Mouse (Mus musculus) thymus, adult 2 months (tissue): Measurements from ENCODE around the gene Mapk8ip1. TPM values are rescaled to one million over a fixed set of nuclear protein-coding genes. Genes with fewer than 3 reads are reported as not detected.

Source experiments
- DNase-seq: peaks from one replicate; pipeline ENCODE4 v3.0.0; 2021
- H3K27ac ChIP-seq: fragments of 200-500 bp; 2 replicates; pipeline ENCODE4 v1.5.1; 2012; ENCODE audit warnings: low read length, control low read depth; ENCODE audit not compliant: control insufficient read depth, insufficient read depth
- H3K27me3 ChIP-seq: fragments of 200-500 bp; 2 replicates; pipeline ENCODE4 v1.6.1; 2012; ENCODE audit warnings: mild to moderate bottlenecking, low read length, moderate library complexity, mixed read lengths; ENCODE audit not compliant: control insufficient read depth, insufficient read depth
- H3K36me3 ChIP-seq: fragments of 200-500 bp; 2 replicates; pipeline ENCODE4 v1.6.1; 2012; ENCODE audit warnings: mild to moderate bottlenecking, low read length, moderate library complexity; ENCODE audit not compliant: control insufficient read depth, insufficient read depth
- H3K4me1 ChIP-seq: fragments of 200-500 bp; replicated peaks from 2 replicates; pipeline ENCODE4 v1.6.1; 2012; ENCODE audit warnings: low read length; ENCODE audit not compliant: control insufficient read depth, insufficient read depth
- H3K4me3 ChIP-seq: fragments of 200-500 bp; 2 replicates; pipeline ENCODE4 v1.5.1; 2012; ENCODE audit warnings: mild to moderate bottlenecking, low read length, control low read depth, moderate library complexity; ENCODE audit not compliant: control insufficient read depth, insufficient read depth
- CTCF ChIP-seq: fragments of 200-500 bp; IDR thresholded peaks from 2 replicates; pipeline ENCODE4 v1.5.1; 2012; ENCODE audit warnings: mild to moderate bottlenecking, control low read depth, low read length, moderate library complexity, borderline replicate concordance; ENCODE audit not compliant: control insufficient read depth, poor library complexity, insufficient read depth; ENCODE audit errors: extremely low read depth
- POLR2A ChIP-seq: fragments of 200-500 bp; IDR thresholded peaks from 2 replicates; pipeline ENCODE4 v1.6.1; 2012; ENCODE audit warnings: mild to moderate bottlenecking, low read length, control low read depth, moderate library complexity; ENCODE audit not compliant: control insufficient read depth, poor library complexity, insufficient read depth; ENCODE audit errors: extremely low read depth
- WGBS: fragments of 180-500 bp; shearing (Covaris S2); methylation state at CpG from one replicate; pipeline ENCODE4 v1.1.7; 2018; 5-methylcytosine and 5-hydroxymethylcytosine counted together
- polyA plus RNA-seq: library from polyadenylated mRNA; depleted of rRNA; stranded (reverse); fragments of >200 nt; gene quantifications from 2 replicates; pipeline ENCODE4 v1.2.3, GENCODE M21; 2012; rRNA removed

Mapk8ip1 gene
- 10.6 and 11.4 TPM in 2 replicates for polyA plus RNA-seq

DNA sequence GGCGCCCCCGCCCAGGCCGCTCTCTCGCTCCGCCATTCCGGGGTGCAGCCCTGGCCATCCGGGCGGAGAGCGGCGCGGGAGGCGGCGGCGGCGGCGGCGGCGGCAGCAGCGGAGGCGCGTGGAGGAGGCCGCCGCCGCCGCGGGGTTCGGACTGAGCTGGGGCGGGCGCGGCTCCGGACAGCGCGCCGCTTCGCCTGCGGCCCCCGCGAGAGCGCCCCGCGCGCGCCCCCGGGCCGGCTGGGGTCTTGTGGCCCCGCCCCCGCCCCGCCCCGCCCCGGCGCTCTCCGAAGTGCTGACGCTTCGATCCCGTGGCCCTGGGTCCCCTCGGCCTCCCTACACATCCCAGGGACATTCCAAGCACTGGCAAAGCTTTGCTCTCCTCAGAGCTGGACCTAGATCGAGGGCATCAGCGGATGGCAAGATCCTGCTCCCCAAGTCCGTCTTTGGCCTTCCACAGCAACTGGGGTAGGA, at the start of gene Mapk8ip1:
Mapk8ip1 (minus strand) TSS at position 173 of the 471 bp plus-strand sequence.
- WGBS, result 19% methylated on average over 59 of the region's 59 CpGs
- no peak within 1 kb of the TSS for H3K4me3 ChIP-seq
- H3K27ac ChIP-seq, result no peak within 1 kb of the TSS
- no peak for TF ChIP-seq CTCF
- TF ChIP-seq POLR2A, result no peak
- H3K27me3 ChIP-seq, result peaks cover 5% of the 10 kb centered on the region
- DNase-seq, result no peak
- peaks cover 5% of the 10 kb centered on the region; the same call in 1 of the 2 replicates for H3K4me1 ChIP-seq
- no peaks in the 10 kb centered on the region for H3K36me3 ChIP-seq

- H3K4me3 ChIP-seq, result no peak overlapping the region
- DNase-seq, result no peak
- H3K36me3 ChIP-seq, result no peaks in the 10 kb centered on the region
- peaks cover 17% of the 10 kb centered on the region for H3K4me1 ChIP-seq
- TF ChIP-seq CTCF (no peak), POLR2A (no peak)
- no peaks in the 10 kb centered on the region for H3K27me3 ChIP-seq
- no peak overlapping the region for H3K27ac ChIP-seq
- 89% methylated on average over 7 of the region's 7 CpGs for WGBS
These were observed 46.2 kb upstream of the Mapk8ip1 start for GRCm38 (mm10) chr2:92447121-92447740.

- TF ChIP-seq CTCF (no peak), POLR2A (no peak)
- no peaks in the 10 kb centered on the region for H3K27me3 ChIP-seq
- H3K4me1 ChIP-seq, result peaks cover 22% of the 10 kb centered on the region
- WGBS, result 85% methylated on average over 8 of the region's 8 CpGs
- no peak overlapping the region for H3K4me3 ChIP-seq
- H3K27ac ChIP-seq, result no peak overlapping the region
- DNase-seq, result no peak
- H3K36me3 ChIP-seq, result no peaks in the 10 kb centered on the region
These were observed 45.6 kb upstream of the Mapk8ip1 start for GRCm38 (mm10) chr2:92446656-92447055.

DNA sequence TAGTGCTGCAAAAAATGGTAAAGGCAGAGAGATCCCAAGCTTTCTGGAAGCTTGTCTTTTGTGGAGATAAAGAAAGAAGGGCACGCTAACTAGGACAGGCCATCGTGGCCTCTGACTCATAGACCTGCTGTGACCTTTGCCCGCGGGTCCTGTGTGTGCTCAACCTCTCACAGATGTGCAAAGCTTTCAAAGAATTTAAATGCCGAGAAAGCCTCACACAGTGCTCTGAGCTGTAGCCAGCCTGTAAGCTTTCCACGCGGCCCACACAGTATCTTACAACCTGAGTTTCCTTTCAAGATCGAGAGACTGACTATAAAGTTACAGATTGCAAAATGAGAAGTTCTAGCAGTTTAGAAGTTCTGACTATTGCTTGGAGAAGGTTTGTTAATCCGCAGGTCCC, 44.8 kb upstream of the Mapk8ip1 start:
- 74% methylated on average over 9 of the region's 9 CpGs for WGBS
- H3K4me1 ChIP-seq, result peaks cover 22% of the 10 kb centered on the region
- no peaks in the 10 kb centered on the region for H3K27me3 ChIP-seq
- H3K27ac ChIP-seq, result no peak overlapping the region; the same call in 1 of the 2 replicates
- no peak overlapping the region for H3K4me3 ChIP-seq
- no peak for TF ChIP-seq CTCF
- TF ChIP-seq POLR2A, result no peak
- DNase-seq, result no peak
- H3K36me3 ChIP-seq, result no peaks in the 10 kb centered on the region

GRCm38 (mm10) chr2:92444376-92444775, 43.3 kb upstream of the Mapk8ip1 start:
- no peak overlapping the region for H3K4me3 ChIP-seq
- peaks cover 22% of the 10 kb centered on the region for H3K4me1 ChIP-seq
- TF ChIP-seq POLR2A (no peak), CTCF (no peak)
- H3K27ac ChIP-seq, result no peak overlapping the region
- no peaks in the 10 kb centered on the region for H3K27me3 ChIP-seq
- DNase-seq, result no peak
- 89% methylated on average over 4 of the region's 4 CpGs for WGBS
- H3K36me3 ChIP-seq, result no peaks in the 10 kb centered on the region

GRCm38 (mm10) chr2:92443313-92443712, 42.2 kb upstream of the Mapk8ip1 start:
- H3K27ac ChIP-seq, result no peak overlapping the region
- TF ChIP-seq CTCF, result no peak
- TF ChIP-seq POLR2A, result no peak
- no peaks in the 10 kb centered on the region for H3K27me3 ChIP-seq
- no peaks in the 10 kb centered on the region for H3K36me3 ChIP-seq
- H3K4me1 ChIP-seq, result peaks cover 22% of the 10 kb centered on the region
- H3K4me3 ChIP-seq, result no peak overlapping the region
- 96% methylated on average over 4 of the region's 4 CpGs for WGBS
- DNase-seq, result no peak
